31 mouse cellular contexts compared by ENCODE assay signal in the genomic region with DNA sequence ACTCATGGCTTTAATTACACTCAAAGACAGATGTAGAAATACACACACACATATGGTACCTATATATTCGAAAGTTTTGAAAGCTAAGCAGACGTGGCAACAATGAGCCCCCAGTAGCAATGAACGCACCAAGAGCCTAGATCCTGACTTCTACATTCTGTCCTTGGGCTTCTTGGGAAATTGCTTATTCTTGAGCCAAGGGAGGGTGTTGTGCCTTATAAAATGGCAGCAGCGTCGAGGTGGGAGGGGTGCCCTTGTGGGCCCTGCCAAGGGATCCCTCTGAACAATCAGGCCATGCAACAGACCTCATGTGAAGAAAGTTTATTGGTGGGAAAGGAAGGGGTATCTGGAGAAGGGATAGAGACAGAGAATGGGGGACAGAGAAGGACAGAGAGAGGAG.
"Had no signal": no experiment of that assay in that cellular context is flagged by ENCODE, and none has a peak within 500 bp of the region (broad histone marks: within the 10 kb centered on the region; RNA-seq: fewer than 3 reads in every experiment).

No protein-coding gene starts in this region.

- H3K4me2 ChIP-seq: limb, embryonic 12.5 days; limb, embryonic 13.5 days; limb, embryonic 15.5 days; liver, embryonic 11.5 days; liver, embryonic 12.5 days; liver, embryonic 13.5 days; liver, embryonic 15.5 days; lung, embryonic 14.5 days; lung, embryonic 15.5 days; midbrain, embryonic 12.5 days; midbrain, embryonic 15.5 days; neural tube, embryonic 12.5 days had no signal

- ATAC-seq: liver, embryonic 12.5 days; liver, postnatal 0 days; lung, postnatal 0 days; midbrain, embryonic 15.5 days; midbrain, embryonic 16.5 days had no signal

- H3K36me3 ChIP-seq: limb, embryonic 10.5 days; limb, embryonic 12.5 days; limb, embryonic 13.5 days; limb, embryonic 15.5 days; liver, embryonic 12.5 days; liver, embryonic 13.5 days; liver, embryonic 15.5 days; lung, embryonic 15.5 days; midbrain, embryonic 10.5 days; midbrain, embryonic 12.5 days; midbrain, embryonic 15.5 days; neural tube, embryonic 12.5 days had no signal

- H3K27ac ChIP-seq: left cerebral cortex, adult 2 months; limb, embryonic 10.5 days; limb, embryonic 12.5 days; limb, embryonic 13.5 days; limb, embryonic 15.5 days; liver, embryonic 12.5 days; liver, embryonic 13.5 days; liver, embryonic 14.5 days; liver, embryonic 15.5 days; lung, embryonic 15.5 days; macrophage; midbrain, embryonic 10.5 days; midbrain, embryonic 12.5 days; midbrain, embryonic 15.5 days; neural tube, embryonic 12.5 days had no signal

- H3K27me3 ChIP-seq: limb, embryonic 12.5 days; limb, embryonic 13.5 days; limb, embryonic 15.5 days; liver, embryonic 12.5 days; liver, embryonic 13.5 days; liver, embryonic 15.5 days; lung, embryonic 15.5 days; megakaryocyte, embryonic 14.5 days; midbrain, embryonic 12.5 days; midbrain, embryonic 15.5 days; neural tube, embryonic 12.5 days had no signal

- H3K4me3 ChIP-seq: left cerebral cortex, adult 2 months; limb, embryonic 10.5 days; limb, embryonic 12.5 days; limb, embryonic 13.5 days; limb, embryonic 15.5 days; liver, embryonic 12.5 days; liver, embryonic 13.5 days; liver, embryonic 15.5 days; lung, embryonic 15.5 days; megakaryocyte, embryonic 14.5 days; midbrain, embryonic 10.5 days; midbrain, embryonic 12.5 days; midbrain, embryonic 15.5 days; myocyte; neural tube, embryonic 12.5 days had no signal

- H3K9me3 ChIP-seq: limb, embryonic 10.5 days; limb, embryonic 12.5 days; limb, embryonic 13.5 days; limb, embryonic 15.5 days; liver, embryonic 12.5 days; liver, embryonic 13.5 days; liver, embryonic 15.5 days; lung, embryonic 15.5 days; megakaryocyte, embryonic 14.5 days; midbrain, embryonic 10.5 days; midbrain, embryonic 12.5 days; midbrain, embryonic 15.5 days; neural tube, embryonic 12.5 days had no signal

- DNase-seq: left cerebral cortex, postnatal 4 days; liver; liver, embryonic 13.5 days; liver, postnatal 0 days; lung, adult 18-20 months; lung, adult 2 months; lung, embryonic 14.5 days; lung, postnatal 10 days; lung, postnatal 14 days; lung, postnatal 36 days; lung, postnatal 4 days; midbrain, embryonic 14.5 days had no signal

- H3K9ac ChIP-seq: limb, embryonic 12.5 days; limb, embryonic 13.5 days; limb, embryonic 15.5 days; liver, embryonic 12.5 days; liver, embryonic 13.5 days; liver, embryonic 14.5 days; liver, embryonic 15.5 days; liver, postnatal 0 days; lung, embryonic 14.5 days; lung, embryonic 15.5 days; midbrain, embryonic 12.5 days; midbrain, embryonic 15.5 days; neural tube, embryonic 12.5 days had no signal

- H3K4me1 ChIP-seq: limb, embryonic 10.5 days; limb, embryonic 12.5 days; limb, embryonic 13.5 days; limb, embryonic 15.5 days; liver, embryonic 12.5 days; liver, embryonic 13.5 days; liver, embryonic 15.5 days; lung, embryonic 15.5 days; midbrain, embryonic 10.5 days; midbrain, embryonic 12.5 days; midbrain, embryonic 15.5 days; neural tube, embryonic 12.5 days had no signal
